Mouse (Mus musculus) C2C12 (cell line): ENCODE results near the gene Grem1.

Source experiments
- CEBPB ChIP-seq: IDR thresholded peaks from one replicate; pipeline ENCODE4 v1.6.1; 2011; ENCODE audit warnings: low read depth, mild to moderate bottlenecking, control low read depth, moderate library complexity
- CTCF ChIP-seq: IDR thresholded peaks from one replicate; pipeline ENCODE4 v1.5.1; 2011; ENCODE audit not compliant: control insufficient read depth, insufficient read depth, insufficient read length
- MAX ChIP-seq: IDR thresholded peaks from one replicate; pipeline ENCODE4 v1.6.1; 2011; ENCODE audit warnings: mild to moderate bottlenecking, control low read depth
- MYOD1 ChIP-seq: IDR thresholded peaks from one replicate; pipeline ENCODE4 v1.6.1; 2011; ENCODE audit warnings: low read depth; ENCODE audit not compliant: control insufficient read depth, insufficient read length
- USF1 ChIP-seq: IDR thresholded peaks from one replicate; pipeline ENCODE4 v1.6.1; 2011; ENCODE audit warnings: low read depth, mild to moderate bottlenecking, control low read depth, moderate library complexity

GRCm38 (mm10) chr2:113764968-113765367, 6.5 kb upstream of the Grem1 start:
- TF ChIP-seq CTCF: no peak
- TF ChIP-seq USF1: no peak
- TF ChIP-seq MAX: peak; percentile 57
- TF ChIP-seq CEBPB: peak; percentile 89
- peak; percentile 79 for TF ChIP-seq MYOD1
